Mouse (Mus musculus) forebrain, embryonic 13.5 days (tissue): Measurements from ENCODE around the gene Snrpd3. TPM values are rescaled to one million over a fixed set of nuclear protein-coding genes. Genes with fewer than 3 reads are reported as not detected.
"Not testable (repeated sequence)": the region's sequence is repeated elsewhere in the genome, so short reads cannot be mapped to it uniquely, and the experiment has no call there.

Experiments used
- ATAC-seq: fragments of 200-750 bp; cut with Nextera tagmentation; 2 replicates; pipeline ENCODE4 v1.8.0; 2017
- H3K27ac ChIP-seq: fragments of 300-500 bp; sonication (generic); 2 replicates; pipeline ENCODE4 v1.5.1; 2015; ENCODE audit warnings: inconsistent platforms, mild to moderate bottlenecking, moderate library complexity
- H3K27me3 ChIP-seq: fragments of 300-500 bp; sonication (generic); 2 replicates; pipeline ENCODE4 v1.6.1; 2015; ENCODE audit warnings: mild to moderate bottlenecking, inconsistent platforms
- H3K36me3 ChIP-seq: fragments of 300-500 bp; sonication (generic); 2 replicates; pipeline ENCODE4 v1.6.1; 2015; ENCODE audit warnings: mild to moderate bottlenecking, inconsistent platforms; ENCODE audit not compliant: poor library complexity, severe bottlenecking
- H3K4me1 ChIP-seq: fragments of 300-500 bp; sonication (generic); 2 replicates; pipeline ENCODE4 v1.6.1; 2015; ENCODE audit warnings: inconsistent platforms
- H3K4me2 ChIP-seq: fragments of 300-500 bp; sonication (generic); 2 replicates; pipeline ENCODE4 v1.6.1; 2015; ENCODE audit warnings: inconsistent platforms, mild to moderate bottlenecking, moderate library complexity
- H3K4me3 ChIP-seq: fragments of 300-500 bp; sonication (generic); 2 replicates; pipeline ENCODE4 v1.5.1; 2015; ENCODE audit warnings: mild to moderate bottlenecking, inconsistent platforms
- H3K9ac ChIP-seq: fragments of 300-500 bp; sonication (generic); 2 replicates; pipeline ENCODE4 v1.6.1; 2015; ENCODE audit warnings: mild to moderate bottlenecking, inconsistent platforms
- H3K9me3 ChIP-seq: fragments of 300-500 bp; sonication (generic); replicated peaks from 2 replicates; pipeline ENCODE4 v1.6.1; 2016; ENCODE audit warnings: inconsistent platforms
- WGBS: fragments of 180-500 bp; shearing (Covaris S2); methylation state at CpG from one replicate; pipeline ENCODE4 v1.1.7; 2015; 5-methylcytosine and 5-hydroxymethylcytosine counted together
- polyA plus RNA-seq: library from polyadenylated mRNA; unstranded; fragments of >200 nt; fragmentation: Nextera tagmentation; extraction: Ambion mirVana; gene quantifications from 2 replicates; pipeline ENCODE4 v1.2.1, GENCODE M21; 2015

Snrpd3 gene
- 188 and 198 TPM in 2 replicates for polyA plus RNA-seq

DNA sequence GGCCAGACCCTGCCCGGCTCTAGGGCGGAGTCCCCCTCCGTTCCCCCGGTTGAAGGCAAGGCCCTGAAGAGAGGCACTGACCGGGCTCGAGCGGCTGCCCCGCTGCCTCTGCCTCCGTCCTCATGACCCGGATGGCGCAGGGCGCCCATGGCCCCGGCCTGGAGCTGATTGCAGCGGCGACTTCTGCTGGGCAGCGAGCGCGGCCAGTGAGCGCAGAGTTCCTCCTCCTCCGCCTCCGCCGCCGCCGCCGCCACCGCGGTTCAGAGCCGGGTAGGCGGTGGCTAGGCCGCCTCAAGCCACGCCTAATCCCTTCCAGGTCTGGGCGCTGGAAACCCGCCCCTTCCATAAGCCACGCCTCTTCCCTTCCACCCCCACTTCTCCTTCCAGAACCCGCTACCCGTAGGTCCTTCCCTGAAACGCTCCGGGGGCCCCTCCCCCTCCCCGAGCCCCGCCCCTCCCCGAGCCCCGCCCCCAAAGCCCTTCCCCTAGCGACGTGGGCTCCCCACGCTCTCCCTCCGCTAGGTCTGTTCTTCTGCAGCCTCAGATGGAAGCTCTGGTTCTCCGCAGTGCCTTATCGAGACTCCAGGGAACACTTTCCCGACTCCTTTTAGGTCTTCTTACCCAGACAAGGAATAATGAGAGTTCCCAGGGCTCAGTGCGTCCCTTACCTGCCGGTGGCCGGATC lies at the start of gene Snrpd3:
TSS of gene Snrpd3 (plus strand) at position 479 of the 685 bp plus-strand sequence.
- H3K4me2 ChIP-seq = peak within 1 kb of the TSS; percentile 91
- H3K4me3 ChIP-seq = peak within 1 kb of the TSS; percentile 89
- WGBS = 0% methylated on average over 28 of the region's 52 CpGs
- peaks cover 30% of the 10 kb centered on the region for H3K36me3 ChIP-seq
- peaks cover 40% of the 10 kb centered on the region for H3K4me1 ChIP-seq
- peak within 1 kb of the TSS; percentile 95 for H3K9ac ChIP-seq
- no peaks in the 10 kb centered on the region for H3K9me3 ChIP-seq
- H3K27me3 ChIP-seq = no peaks in the 10 kb centered on the region
- peak; percentile 98 for ATAC-seq
- peak within 1 kb of the TSS; percentile 97 for H3K27ac ChIP-seq

DNA sequence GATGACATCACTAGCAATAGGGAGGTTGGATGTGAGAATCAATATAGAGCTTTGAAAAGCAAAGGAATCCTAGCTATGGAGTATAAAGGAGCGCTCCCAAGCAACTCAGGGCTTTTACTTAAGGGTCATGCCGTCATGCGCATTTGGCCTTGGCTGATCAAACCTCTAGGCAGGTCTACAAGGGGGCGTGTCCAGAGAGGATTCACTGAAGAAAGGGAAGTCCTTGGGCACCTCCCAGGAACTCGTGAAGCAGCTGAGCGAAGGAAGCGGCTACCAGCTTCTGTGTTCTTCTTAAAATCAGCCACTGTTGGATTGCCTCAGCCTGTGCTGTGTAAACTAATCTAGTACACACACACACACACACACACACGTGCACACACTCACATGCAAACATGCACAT lies 43.9 kb upstream of the Snrpd3 start:
- WGBS = 73% methylated on average over 8 of the region's 8 CpGs
- H3K9me3 ChIP-seq = no peaks in the 10 kb centered on the region

DNA sequence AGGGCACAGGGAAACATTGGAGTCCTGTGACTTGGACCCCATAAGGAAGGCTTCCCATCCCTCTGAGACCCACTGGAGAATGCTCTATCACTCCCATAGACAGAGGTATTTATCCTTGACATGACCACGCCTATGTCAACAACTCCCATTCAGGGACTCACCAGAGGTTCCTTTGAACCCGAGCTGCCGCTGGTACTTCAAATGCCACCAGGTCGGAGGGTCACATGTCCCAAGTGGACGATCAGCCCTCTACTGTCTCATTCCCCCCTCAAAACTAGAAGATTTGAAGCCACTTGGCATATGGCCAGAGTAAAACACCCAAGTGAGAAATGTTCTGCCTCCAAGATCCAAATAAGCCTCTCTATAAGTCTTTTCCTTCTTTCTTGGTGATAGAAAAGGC lies 42.8 kb upstream of the Snrpd3 start:
- Histone ChIP-seq H3K27ac (peak overlapping the region; percentile 32; the same call in 1 of the 2 replicates), H3K9me3 (no peaks in the 10 kb centered on the region), H3K36me3 (no peaks in the 10 kb centered on the region), H3K4me3 (no peak overlapping the region), H3K4me1 (0 out of 2 replicates have a peak, but pooled peaks cover 7% of the 10 kb centered on the region), H3K9ac (no peak overlapping the region), H3K27me3 (no peaks in the 10 kb centered on the region), H3K4me2 (no peak overlapping the region)
- ATAC-seq = no peak
- WGBS = 55% methylated on average over 5 of the region's 5 CpGs

More for the DNA sequence above, 43.9 kb upstream of the Snrpd3 start:
- Histone ChIP-seq H3K27ac (no peak overlapping the region), H3K36me3 (no peaks in the 10 kb centered on the region), H3K4me1 (0 out of 2 replicates have a peak, but pooled peaks cover 7% of the 10 kb centered on the region), H3K9ac (no peak overlapping the region), H3K4me3 (no peak overlapping the region), H3K4me2 (no peak overlapping the region), H3K27me3 (no peaks in the 10 kb centered on the region)
- no peak for ATAC-seq

DNA sequence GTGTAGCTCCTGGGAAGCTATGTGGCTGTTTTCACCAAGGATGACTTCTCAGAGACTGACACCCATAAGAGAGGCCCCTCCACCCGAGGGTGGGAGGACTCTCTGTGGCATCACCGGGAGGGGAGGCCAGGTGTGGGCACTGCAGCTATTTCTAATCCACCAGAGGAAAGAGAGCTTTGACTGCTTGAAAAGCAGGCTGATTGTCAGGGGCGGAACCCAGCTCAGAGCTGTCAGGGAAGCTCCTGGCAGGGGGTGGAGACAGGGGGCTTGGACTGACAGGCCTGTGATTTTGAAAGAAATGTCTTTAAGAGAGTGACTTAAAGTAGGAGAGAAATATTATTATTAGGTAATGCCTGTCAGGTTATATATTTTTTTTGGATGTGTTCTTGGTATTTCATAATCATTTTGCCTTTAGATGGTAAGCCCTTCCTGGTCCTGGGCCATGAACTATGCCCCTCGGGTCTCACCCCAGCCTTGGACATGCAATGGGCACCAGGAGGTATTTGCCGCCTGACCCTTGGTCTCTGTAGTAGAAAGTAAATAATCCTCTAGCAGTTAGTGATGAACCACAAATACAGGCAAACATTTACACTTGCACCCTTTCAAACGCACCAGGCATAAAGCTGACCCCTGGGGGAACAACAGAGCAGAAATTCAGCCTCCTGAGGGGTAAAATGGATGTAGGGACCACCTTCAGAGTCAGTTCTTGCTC lies 42.1 kb upstream of the Snrpd3 start:
- H3K27ac ChIP-seq = 0 out of 2 replicates have a peak overlapping the region, but pooled peaks have one; percentile 32
- not testable (repeated sequence) for H3K36me3 ChIP-seq, H3K9me3 ChIP-seq, H3K27me3 ChIP-seq, H3K4me2 ChIP-seq, H3K4me3 ChIP-seq, H3K9ac ChIP-seq, H3K4me1 ChIP-seq
- WGBS = 32% methylated on average over 5 of the region's 6 CpGs
- peak; percentile 58 for ATAC-seq

DNA sequence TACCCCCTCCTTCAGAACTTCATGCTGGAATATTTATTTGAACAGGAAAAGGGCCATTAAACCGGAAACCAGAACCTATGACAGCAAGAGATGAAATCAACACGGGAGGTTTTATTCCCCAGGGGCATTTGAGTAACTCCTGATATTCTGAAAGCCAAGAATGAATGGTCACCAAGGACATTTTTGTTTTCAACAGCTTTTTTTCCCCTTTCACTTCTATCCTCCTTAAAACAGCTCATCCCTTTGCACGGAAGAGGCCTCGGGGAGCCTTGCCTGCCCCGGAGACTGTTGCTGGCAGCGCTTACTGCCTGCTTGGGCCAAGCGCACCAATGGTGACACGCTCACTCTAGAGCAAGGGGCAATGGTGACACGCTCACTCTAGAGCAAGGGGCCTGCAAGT lies 40.3 kb upstream of the Snrpd3 start:
- Histone ChIP-seq H3K4me3 (no peak overlapping the region), H3K9me3 (no peaks in the 10 kb centered on the region), H3K27ac (no peak overlapping the region), H3K36me3 (no peaks in the 10 kb centered on the region), H3K4me2 (no peak overlapping the region), H3K27me3 (no peaks in the 10 kb centered on the region), H3K9ac (no peak overlapping the region), H3K4me1 (0 out of 2 replicates have a peak, but pooled peaks cover 7% of the 10 kb centered on the region)
- no peak for ATAC-seq
- 88% methylated on average over 9 of the region's 9 CpGs for WGBS

DNA sequence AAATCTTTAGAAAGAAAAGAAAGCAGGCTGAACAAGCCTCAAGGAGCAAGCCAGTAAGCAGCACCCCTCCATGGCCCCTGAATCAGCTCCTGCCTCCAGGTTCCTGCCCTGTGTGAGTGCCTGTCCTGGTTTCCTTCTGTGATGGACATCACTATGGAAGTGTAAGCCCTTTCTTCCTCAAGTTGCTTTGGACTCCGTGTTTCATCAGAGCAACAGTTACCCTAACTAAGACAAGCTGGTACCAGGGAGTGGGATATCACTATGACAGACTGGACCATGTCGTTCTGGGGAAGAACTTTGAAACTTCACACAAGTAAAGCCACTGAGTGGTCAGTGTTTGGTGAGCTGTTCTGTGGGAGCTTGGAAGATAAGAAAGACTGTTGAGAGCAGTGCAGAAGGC lies 37.4 kb upstream of the Snrpd3 start:
- WGBS = 87% methylated on average over 2 of the region's 2 CpGs

DNA sequence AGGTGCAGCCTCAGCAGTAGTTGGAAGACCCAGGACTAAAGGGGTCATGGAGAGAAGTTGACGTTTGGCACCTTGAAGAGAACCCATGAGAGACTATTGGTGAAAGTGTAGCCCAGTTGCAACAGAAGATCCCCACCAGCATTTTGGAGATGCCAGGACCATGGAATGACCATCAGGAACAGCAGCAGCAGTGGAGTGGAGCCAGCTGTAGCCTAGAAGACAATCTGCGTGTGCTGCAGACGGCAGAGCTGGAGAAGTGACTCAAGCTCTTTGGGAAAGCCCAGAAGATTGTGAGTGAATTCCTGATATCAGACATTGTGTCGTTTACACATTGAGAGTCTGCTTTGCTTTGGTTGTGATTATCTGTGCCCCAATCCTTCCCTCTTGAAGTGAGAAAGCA lies 35.6 kb upstream of the Snrpd3 start:
- Histone ChIP-seq H3K36me3 (no peaks in the 10 kb centered on the region), H3K4me2 (no peak overlapping the region), H3K9ac (no peak overlapping the region), H3K27me3 (no peaks in the 10 kb centered on the region), H3K27ac (no peak overlapping the region), H3K4me3 (no peak overlapping the region), H3K4me1 (no peaks in the 10 kb centered on the region), H3K9me3 (no peaks in the 10 kb centered on the region)
- 89% methylated on average over 4 of the region's 4 CpGs for WGBS
- no peak for ATAC-seq

More for the DNA sequence above, 37.4 kb upstream of the Snrpd3 start:
- Histone ChIP-seq H3K27ac (no peak overlapping the region), H3K9ac (no peak overlapping the region), H3K4me1 (0 out of 2 replicates have a peak, but pooled peaks cover 2% of the 10 kb centered on the region), H3K27me3 (no peaks in the 10 kb centered on the region), H3K9me3 (no peaks in the 10 kb centered on the region), H3K4me3 (no peak overlapping the region), H3K4me2 (no peak overlapping the region), H3K36me3 (no peaks in the 10 kb centered on the region)
- ATAC-seq = no peak

DNA sequence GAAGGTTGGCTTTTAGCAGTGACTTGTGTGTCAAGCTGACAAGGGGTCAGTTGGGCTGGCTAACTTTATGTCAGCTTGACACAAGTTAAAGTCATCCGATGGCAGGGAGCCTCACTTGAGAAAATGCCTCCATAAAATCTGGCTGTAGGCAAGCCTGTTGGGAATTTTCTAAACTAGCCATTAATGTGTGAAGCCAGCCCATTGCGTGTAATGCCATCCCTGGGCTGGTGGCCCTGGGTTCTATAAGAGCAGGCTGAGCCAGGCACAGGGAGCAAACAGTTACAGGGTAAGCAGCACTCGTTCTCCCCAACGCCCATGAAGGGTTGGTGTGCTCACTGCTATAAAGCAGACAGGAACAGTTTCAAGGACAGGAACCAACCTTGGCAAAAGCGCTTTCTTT lies 35.1 kb upstream of the Snrpd3 start:
- no peaks in the 10 kb centered on the region for H3K27me3 ChIP-seq
- H3K9me3 ChIP-seq = no peaks in the 10 kb centered on the region
- no peaks in the 10 kb centered on the region for H3K4me1 ChIP-seq
- no peak overlapping the region for H3K27ac ChIP-seq
- WGBS = 93% methylated on average over 5 of the region's 5 CpGs
- H3K36me3 ChIP-seq = no peaks in the 10 kb centered on the region
- no peak overlapping the region for H3K4me2 ChIP-seq
- no peak overlapping the region for H3K9ac ChIP-seq
- ATAC-seq = no peak
- no peak overlapping the region for H3K4me3 ChIP-seq

DNA sequence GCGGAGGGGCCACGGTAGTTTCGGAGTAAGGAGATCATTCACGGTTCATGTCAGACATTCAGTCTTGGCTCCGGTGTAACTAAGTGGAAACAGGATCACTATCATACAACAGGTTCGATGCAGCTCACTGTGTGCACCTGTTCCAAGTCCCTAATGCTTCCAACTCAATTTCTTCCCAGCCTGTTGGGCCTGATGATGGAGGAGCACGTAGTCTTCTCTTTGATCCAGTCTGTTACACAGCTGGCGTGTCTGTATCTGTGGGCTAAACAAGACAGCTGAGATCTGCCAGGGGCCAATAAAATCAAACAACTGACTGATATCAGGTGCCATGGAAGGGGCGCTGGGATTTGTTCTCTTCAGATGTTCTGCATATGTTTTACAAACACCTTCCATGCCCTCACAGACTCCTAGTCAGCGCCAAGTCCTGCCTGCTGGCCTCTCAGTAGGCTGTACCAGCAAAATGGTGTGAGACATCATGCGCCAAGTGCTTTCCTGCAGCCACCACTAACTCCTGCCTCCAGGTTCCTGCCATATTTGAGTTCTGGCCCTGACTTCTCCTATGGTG lies 34.4 kb upstream of the Snrpd3 start:
- WGBS = 89% methylated on average over 11 of the region's 11 CpGs
- H3K9ac ChIP-seq = no peak overlapping the region

DNA sequence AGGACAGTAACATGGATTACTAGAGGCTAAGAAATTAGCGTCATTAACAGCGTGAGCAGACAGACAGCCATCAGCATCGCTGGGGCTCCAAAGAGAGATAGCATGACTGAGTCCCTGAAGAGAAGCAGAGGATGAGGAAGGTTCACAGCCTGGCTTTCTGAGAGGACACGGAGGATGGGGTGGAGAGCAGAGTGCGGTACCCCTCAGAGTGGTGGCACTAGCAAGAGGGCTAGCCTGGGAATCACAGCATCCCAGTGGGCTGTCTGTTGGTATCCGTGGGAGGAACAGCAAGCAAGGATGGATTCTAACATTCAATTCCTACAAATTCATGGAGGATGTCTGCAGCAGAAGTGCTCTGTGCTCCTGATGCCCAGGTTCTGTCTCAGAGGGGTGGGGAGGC lies 33.3 kb upstream of the Snrpd3 start:
- WGBS = 89% methylated on average over 6 of the region's 6 CpGs
- ATAC-seq = no peak
- H3K27me3 ChIP-seq = no peaks in the 10 kb centered on the region
- no peak overlapping the region for H3K27ac ChIP-seq
- no peak overlapping the region for H3K9ac ChIP-seq
- H3K4me2 ChIP-seq = no peak overlapping the region
- H3K4me1 ChIP-seq = no peaks in the 10 kb centered on the region
- no peak overlapping the region for H3K4me3 ChIP-seq
- no peaks in the 10 kb centered on the region for H3K9me3 ChIP-seq
- no peaks in the 10 kb centered on the region for H3K36me3 ChIP-seq

More for the DNA sequence above, 34.4 kb upstream of the Snrpd3 start:
- Histone ChIP-seq H3K9me3 (no peaks in the 10 kb centered on the region), H3K4me2 (no peak overlapping the region), H3K4me3 (no peak overlapping the region), H3K27ac (no peak overlapping the region), H3K27me3 (no peaks in the 10 kb centered on the region), H3K36me3 (no peaks in the 10 kb centered on the region), H3K4me1 (no peaks in the 10 kb centered on the region)
- ATAC-seq = no peak

DNA sequence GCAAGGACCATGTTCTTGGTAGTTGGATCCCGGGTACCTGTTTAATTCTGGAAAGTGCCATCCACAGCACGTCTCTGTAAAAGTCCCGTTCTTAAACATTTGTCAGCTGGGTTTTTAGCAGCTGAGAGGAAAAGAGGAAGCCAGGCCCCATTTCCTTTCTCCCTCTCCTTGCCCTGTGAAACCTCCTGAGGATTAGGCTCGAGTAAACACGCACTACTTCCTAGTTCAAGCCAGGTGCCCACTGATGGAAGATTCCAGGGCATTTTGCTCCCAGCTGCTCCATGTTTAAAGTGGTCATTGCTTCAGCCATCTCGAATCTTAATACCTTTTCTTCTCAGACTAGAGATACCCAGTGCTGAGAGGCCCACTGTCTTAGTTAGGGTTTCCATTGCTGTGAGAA lies 32.6 kb upstream of the Snrpd3 start:
- no peak overlapping the region for H3K9ac ChIP-seq
- no peak overlapping the region for H3K4me2 ChIP-seq
- no peaks in the 10 kb centered on the region for H3K36me3 ChIP-seq
- no peak overlapping the region for H3K4me3 ChIP-seq
- H3K9me3 ChIP-seq = no peaks in the 10 kb centered on the region
- H3K27me3 ChIP-seq = no peaks in the 10 kb centered on the region
- WGBS = 82% methylated on average over 6 of the region's 6 CpGs
- no peak for ATAC-seq
- no peak overlapping the region for H3K27ac ChIP-seq
- H3K4me1 ChIP-seq = no peaks in the 10 kb centered on the region
